Mouse (Mus musculus): ENCODE data around the gene Scrg1.
A peak's percentile ranks its signal among the peaks of the same experiment; 100 is the strongest.
"Not testable (repeated sequence)": the region's sequence is repeated elsewhere in the genome, so short reads cannot be mapped to it uniquely, and the experiment has no call there.

The Scrg1 gene

DNA sequence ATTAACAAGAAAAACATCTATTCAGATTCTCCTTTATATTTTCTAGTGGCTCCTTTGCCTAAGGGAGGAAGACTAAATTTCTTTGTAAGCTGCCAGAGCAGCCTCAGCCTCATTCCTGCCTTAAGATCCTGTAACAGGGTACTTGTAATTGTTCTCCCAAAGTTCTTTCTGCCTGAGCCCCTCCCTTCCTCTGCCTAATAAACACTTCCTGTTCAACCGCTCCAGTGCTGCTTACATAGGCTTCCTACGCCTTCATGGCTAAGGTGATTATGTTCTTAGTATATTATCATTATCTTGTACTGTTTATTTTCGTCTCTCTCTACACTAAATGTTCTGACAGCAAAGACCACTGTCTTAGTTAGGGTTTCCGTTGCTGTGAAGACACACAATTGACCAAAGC, 52.9 kb downstream of the Scrg1 start:
- DNase-seq (ENCODE audit: low read depth), result no peak

DNA sequence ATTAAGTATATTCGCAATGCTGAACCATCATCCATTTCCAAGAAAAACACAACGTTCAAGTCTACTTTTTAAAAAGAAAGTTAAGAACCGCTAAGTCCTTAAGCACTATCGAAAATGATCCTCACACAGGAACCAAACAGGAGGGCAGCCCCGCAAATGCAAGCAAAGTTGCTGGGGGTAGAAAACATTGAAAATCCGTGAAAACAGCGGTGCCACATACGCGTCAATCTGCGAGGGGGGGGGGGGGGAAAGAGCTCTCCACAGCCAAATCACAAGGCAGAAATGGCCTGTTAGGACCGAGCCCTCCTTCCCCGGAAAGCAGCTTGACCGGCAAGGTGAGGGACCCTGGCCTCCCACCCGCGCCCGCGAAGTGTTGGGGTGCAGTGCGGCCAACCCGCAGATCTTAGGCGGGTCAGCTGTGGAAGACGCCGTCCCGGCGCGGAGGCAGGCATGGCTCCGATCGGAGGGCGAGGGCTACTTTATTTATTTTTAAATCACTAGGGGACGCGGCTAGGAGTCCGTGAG, 55.1 kb downstream of the Scrg1 start:
- peak; percentile 46 for DNase-seq (ENCODE audit: low read depth)

DNA sequence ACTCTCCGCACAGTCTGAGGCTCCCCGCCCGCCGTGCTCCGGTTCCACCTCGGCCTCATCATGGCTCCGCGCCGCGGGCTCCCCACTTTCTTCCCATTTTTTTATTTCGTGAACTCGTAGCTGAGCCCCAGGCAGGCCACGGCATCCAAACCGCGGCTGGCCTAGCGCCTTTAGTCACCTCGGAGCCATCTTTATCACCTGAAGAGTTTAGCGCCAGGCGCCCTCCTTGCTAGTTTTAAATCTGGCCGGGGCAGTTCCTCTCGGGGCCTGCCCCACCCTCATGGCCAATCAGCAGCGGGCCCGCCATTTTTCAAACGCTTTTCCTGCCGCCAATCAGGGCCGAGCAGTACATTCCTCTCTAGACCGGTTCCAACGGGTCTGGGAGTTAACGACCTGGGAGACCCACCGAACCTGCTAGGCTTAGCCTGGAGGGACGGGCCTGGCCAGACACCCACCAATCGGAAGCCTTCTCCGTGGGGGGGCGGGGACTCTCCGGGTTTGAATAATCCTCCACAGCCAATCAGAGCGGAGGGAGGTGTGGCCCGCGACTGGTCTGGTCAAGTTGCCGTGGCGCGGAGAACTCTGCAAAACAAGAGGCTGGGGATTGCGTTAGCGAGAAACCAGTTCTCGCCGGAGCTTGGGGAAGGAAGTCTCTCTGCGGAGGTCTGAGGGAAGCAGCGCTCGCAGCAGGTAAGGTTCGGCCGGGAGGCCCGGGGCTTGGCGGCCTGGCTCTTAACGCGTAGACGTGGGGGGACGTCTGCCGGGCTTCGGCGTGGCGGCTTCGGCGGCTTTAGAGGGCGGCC, 55.8 kb downstream of the Scrg1 start, which contains the start of gene Hmgb2:
Gene Hmgb2 (plus strand): TSS at position 592 of the 803 bp plus-strand sequence.
- peak; percentile 99 for DNase-seq (ENCODE audit: low read depth)

DNA sequence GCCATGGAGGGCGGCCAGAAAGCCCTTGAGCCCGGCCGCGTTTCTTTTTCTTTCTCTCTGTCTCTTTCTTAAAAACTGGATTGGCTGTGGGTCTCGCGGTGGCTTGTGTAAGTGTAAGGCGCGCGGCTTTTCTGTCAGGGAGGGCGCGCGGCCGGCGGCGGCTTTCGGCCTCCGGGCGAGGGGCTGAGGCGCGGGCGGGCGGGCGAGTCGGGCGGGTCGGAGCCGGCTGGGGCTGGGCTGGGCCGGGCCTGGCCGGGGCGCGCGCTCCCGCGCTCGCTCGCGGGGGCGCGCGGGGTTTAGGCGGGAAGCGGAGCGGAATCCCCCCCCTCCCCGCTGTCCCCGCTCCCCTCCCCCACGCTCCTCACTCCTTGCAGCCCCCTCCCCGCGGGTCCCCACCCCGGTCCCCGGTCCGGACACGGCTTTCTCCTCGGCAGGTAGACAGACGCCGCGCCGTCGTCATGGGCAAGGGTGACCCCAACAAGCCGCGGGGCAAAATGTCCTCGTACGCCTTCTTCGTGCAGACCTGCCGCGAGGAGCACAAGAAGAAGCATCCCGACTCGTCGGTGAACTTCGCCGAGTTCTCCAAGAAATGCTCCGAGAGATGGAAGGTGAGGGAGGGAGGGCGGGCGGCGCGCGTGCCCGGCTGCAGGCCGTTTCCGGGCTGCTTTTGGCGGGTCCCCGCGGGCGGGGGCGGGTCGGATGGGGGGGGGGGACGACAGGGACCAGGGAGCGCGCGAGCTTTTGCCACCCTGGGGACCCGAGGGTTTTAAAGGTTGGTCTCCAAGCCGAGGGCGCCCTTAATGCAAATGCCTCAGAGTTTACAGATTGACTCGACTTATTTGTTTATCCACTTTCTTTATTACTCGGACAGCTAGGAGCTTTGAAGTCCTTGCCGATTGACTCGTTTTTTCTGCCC, 56.7 kb downstream of the Scrg1 start:
- peak; percentile 49 for DNase-seq (ENCODE audit: low read depth)

DNA sequence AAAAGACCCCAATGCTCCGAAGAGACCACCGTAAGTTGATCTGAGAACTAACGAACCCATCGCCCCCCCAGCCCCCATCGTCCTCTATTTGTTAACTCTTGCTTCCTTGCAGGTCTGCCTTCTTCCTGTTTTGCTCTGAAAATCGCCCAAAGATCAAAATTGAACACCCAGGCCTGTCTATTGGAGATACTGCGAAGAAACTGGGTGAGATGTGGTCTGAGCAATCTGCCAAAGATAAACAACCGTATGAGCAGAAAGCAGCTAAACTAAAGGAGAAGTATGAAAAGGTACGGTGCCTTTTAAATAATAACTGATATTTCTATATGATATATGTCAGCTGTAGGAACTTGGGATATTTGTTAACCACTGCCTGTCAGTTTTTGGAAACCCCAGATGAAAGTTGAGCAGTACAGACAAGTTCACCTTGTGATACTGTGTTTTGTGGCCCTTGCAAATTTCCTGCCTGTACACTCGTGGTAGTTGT, 57.5 kb downstream of the Scrg1 start:
- peak; percentile 38 for DNase-seq (ENCODE audit: low read depth)

DNA sequence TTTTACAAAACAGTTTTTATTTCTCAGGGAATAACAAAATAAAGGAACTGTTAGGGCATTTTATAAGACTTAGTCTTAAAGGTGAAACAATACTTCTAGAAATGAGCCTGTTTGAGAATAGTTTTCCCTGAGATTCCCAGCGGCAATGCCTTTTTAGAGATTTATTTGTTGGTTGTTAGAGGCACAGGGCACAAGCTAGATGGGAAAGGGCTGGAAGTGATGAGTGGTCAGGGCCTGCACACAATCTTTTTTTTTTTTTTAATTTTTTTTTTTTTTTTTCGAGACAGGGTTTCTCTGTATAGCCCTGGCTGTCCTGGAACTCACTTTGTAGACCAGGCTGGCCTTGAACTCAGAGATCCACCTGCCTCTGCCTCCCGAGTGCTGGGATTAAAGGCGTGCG, 61.0 kb downstream of the Scrg1 start:
- DNase-seq (ENCODE audit: low read depth), result not testable (repeated sequence)

DNA sequence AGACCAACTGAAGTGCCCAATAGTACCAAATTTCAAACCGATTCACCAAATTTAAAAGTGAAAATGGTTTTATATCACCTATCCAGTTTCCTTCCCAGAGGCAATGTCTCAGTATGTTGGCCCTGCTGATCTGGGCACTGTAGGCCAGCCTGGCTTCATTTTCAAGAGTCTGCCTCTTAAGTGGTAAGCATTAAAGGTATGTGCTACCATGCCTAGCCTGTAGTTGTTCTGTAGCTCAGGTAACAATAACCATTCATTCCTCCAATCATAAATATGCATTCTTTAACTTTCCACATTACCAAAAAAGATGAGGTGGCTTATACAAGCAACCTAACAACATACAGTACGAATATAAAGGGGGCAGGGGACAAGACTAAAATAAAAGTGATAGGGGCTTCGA, 62.0 kb downstream of the Scrg1 start:
- no peak for DNase-seq (ENCODE audit: low read depth)

DNA sequence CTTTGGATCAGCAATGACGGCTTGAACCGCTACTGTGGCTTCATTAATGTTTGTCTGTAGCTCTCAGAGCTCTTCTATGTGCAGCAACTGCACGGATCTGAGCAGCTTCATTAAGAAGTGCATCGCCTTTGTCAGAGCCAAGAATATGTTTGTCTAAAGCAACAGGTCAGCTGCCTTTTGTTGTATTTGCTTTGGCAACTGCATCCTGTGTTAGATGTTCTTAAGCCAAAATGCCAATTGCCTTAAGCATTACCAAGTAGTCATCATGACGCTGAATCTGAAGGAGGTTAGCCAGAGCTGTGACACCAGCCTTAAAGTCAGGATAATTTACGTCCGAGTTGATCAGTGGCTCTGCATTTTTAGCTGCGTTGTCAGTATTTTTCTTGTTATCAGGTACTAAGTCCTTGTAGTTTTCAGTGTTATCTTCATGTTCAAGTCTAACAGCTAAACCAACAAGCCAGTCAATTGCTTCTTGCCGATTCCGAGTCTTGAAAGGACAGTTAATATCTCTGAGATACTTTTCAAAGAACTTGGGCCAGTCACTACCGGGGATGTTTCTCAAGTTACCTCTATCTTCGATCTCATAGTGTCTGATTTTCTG, 64.6 kb downstream of the Scrg1 start:
- DNase-seq (ENCODE audit: low read depth), result no peak
